Mouse (Mus musculus) cerebellum, adult 2 months (tissue): ENCODE results near the gene Eme2. TPM values are rescaled to one million over a fixed set of nuclear protein-coding genes. Genes with fewer than 3 reads are reported as not detected.
A peak's percentile ranks its signal among the peaks of the same experiment; 100 is the strongest.

Experiments used
- DNase-seq, 2 experiments: peaks; one replicate each; pipeline ENCODE4 v3.0.0; 2021
- H3K27ac ChIP-seq: fragments of 200-500 bp; 2 replicates; pipeline ENCODE4 v1.5.1; 2012; ENCODE audit warnings: low read length, control low read depth, inconsistent platforms; ENCODE audit not compliant: insufficient read depth
- H3K27me3 ChIP-seq: fragments of 200-500 bp; 2 replicates; pipeline ENCODE4 v1.6.1; 2012; ENCODE audit warnings: inconsistent platforms, mild to moderate bottlenecking, low read length, moderate library complexity; ENCODE audit not compliant: control insufficient read depth, insufficient read depth
- H3K4me1 ChIP-seq: fragments of 200-500 bp; 2 replicates; pipeline ENCODE4 v1.6.1; 2011; ENCODE audit warnings: low read length; ENCODE audit not compliant: control insufficient read depth, insufficient read depth
- H3K4me3 ChIP-seq: fragments of 200-500 bp; replicated peaks from 2 replicates; pipeline ENCODE3; 2011; ENCODE audit warnings: mild to moderate bottlenecking, low read depth, low read length, control low read depth; ENCODE audit not compliant: insufficient read depth
- CTCF ChIP-seq: fragments of 200-500 bp; IDR thresholded peaks from 2 replicates; pipeline ENCODE4 v1.5.1; 2011; ENCODE audit warnings: low read depth, mild to moderate bottlenecking, control low read depth, low read length, moderate library complexity, borderline replicate concordance; ENCODE audit not compliant: insufficient read depth
- POLR2A ChIP-seq: fragments of 200-500 bp; IDR thresholded peaks from 2 replicates; pipeline ENCODE4 v1.6.1; 2011; ENCODE audit warnings: low read length, control low read depth, borderline replicate concordance; ENCODE audit not compliant: insufficient read depth
- WGBS: fragments of 180-500 bp; shearing (Covaris S2); methylation state at CpG from one replicate; pipeline ENCODE4 v1.1.7; 2018; 5-methylcytosine and 5-hydroxymethylcytosine counted together
- polyA plus RNA-seq: library from polyadenylated mRNA; depleted of rRNA; stranded (reverse); fragments of >200 nt; gene quantifications from 2 replicates; pipeline ENCODE4 v1.2.3, GENCODE M21; 2012; rRNA removed

The Eme2 gene
- polyA plus RNA-seq, 1 experiment = 62.7 TPM

DNA sequence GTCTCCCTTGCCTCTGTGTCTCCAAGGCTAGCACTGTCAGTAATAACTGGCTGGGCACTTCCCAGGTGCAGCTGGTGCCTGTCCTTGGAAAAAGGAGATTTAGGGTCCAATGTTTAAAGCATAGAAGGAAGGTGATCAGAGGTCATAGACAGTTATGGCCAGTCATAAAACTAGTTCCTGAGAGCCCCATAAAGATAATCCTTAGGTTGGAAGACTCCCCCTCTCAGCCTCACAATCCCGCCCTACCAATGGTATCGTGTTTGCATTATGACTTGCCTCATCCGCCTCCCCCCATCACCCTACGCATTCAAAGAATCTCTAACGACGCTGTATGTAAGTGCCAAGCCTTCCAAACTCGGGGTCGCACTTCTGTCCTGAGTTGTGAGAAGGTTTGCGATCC is 50.4 kb downstream of the Eme2 start:
- WGBS = 66% methylated on average over 9 of the region's 9 CpGs
- Histone ChIP-seq H3K27ac (no peak overlapping the region), H3K4me3 (no peak overlapping the region), H3K4me1 (no peaks in the 10 kb centered on the region), H3K27me3 (no peaks in the 10 kb centered on the region)
- no peak for DNase-seq
- no peak for TF ChIP-seq POLR2A
- TF ChIP-seq CTCF = no peak

DNA sequence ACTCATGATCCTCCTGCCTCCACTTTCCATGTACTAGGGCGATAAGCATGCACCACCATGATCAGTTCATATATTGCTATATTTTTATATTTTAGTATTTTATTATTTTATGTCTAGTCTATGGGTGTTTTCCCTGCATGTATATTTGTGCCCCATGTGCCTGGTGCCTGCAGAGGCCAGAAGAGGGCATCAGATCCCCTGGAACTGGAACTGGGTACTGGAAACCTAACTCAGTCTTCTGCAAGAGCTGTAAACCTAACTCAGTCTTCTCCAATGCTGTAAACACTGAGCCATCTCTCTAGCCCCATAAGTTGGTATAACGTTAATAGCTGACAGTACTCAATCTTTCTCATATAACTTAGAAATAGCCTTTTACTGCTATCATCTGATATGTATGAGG is 52.3 kb downstream of the Eme2 start:
- DNase-seq = no peak
- H3K27me3 ChIP-seq = no peaks in the 10 kb centered on the region
- TF ChIP-seq CTCF (no peak), POLR2A (no peak)
- WGBS = 65% methylated on average over 2 of the region's 2 CpGs
- no peak overlapping the region for H3K27ac ChIP-seq
- H3K4me1 ChIP-seq = no peaks in the 10 kb centered on the region
- H3K4me3 ChIP-seq = no peak overlapping the region

DNA sequence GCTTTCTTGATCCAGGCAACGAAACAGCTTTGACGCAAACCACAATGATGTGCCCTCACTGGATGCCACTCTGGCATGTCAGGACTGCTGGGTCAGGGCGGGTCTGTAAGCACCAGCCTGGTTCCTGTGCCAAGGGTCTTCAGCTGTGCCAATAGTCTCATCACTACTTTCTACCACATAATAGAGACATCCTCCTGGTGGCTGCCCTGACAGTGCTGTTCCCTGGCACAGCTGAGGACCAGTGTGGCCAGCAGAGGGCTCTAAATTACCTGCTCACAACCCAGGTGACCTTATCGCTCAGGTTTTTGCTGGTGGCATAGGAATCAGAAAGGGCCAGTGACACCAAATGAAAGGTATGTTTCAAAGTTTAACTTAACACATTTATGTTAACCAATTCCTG is 53.8 kb downstream of the Eme2 start:
- 39% methylated on average over 4 of the region's 4 CpGs for WGBS

DNA sequence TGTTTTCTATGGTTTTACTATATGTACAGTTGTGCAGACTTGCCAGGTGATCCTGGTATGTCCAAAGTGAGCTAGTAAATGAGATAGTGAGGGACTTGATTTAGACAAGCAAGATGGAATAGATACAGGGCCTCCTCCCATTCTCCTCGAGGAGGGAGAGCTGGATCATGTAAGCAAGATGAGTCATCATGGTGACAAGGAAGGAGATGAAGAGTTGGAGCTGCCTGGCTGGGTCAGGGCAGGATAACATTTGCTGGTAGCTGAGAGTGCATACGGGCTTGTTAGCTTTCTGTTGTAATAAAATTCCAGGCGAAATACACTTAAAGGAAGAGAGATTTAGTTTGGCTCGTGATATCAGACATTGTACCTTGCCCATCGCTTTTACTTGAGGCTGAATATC is 54.5 kb downstream of the Eme2 start:
- no peaks in the 10 kb centered on the region for H3K4me1 ChIP-seq
- no peak overlapping the region for H3K4me3 ChIP-seq
- H3K27me3 ChIP-seq = no peaks in the 10 kb centered on the region
- DNase-seq = no peak
- no peak for TF ChIP-seq CTCF
- TF ChIP-seq POLR2A = no peak
- 67% methylated on average over 5 of the region's 5 CpGs for WGBS
- H3K27ac ChIP-seq = no peak overlapping the region

More for the DNA sequence above, 53.8 kb downstream of the Eme2 start:
- Histone ChIP-seq H3K27ac (no peak overlapping the region), H3K4me3 (no peak overlapping the region), H3K27me3 (no peaks in the 10 kb centered on the region), H3K4me1 (no peaks in the 10 kb centered on the region)
- TF ChIP-seq POLR2A (no peak), CTCF (peak; percentile 70)
- DNase-seq = peak; percentile 51 to 58

DNA sequence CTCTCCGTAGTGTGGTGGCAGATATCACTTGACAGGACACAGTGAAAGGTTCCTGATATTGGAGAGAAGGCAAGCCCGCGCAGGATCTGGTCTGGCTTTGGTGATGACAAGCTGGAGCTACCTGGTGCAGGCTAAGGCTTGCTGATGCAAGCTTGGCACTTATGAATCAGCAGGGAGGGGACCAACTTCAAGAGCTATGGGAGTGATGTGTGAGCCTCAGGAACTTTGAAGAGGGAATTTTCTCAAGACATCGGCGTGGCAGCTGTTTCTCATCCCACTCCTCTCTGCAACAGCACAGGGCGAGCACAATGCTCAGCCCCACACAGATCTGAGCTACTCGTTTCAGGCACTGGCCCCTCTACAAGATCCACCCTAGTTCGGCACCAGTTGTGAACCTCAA is 55.0 kb downstream of the Eme2 start, which contains the start of gene Hagh:
Gene Hagh, plus strand, starts transcription at position 302 of the 400 bp plus-strand sequence.
- no peaks in the 10 kb centered on the region for H3K4me1 ChIP-seq
- no peak for DNase-seq
- WGBS = 68% methylated on average over 8 of the region's 8 CpGs
- TF ChIP-seq POLR2A (no peak), CTCF (no peak)
- H3K4me3 ChIP-seq = no peak within 1 kb of the TSS
- no peak within 1 kb of the TSS for H3K27ac ChIP-seq
- no peaks in the 10 kb centered on the region for H3K27me3 ChIP-seq

Other genes starting within 250 kb of the Eme2 start
- 140 and 146 TPM in 2 replicates for gene Slc9a3r2, start 244.8 kb downstream of the Eme2 start, polyA plus RNA-seq
- not detected in 2 replicates for gene Npw, start 236.6 kb downstream of the Eme2 start, polyA plus RNA-seq
- 92.6 and 98.6 TPM in 2 replicates for gene Zfp598, start 225.4 kb downstream of the Eme2 start, polyA plus RNA-seq
- 130 and 132 TPM in 2 replicates for gene Syngr3, start 205.1 kb downstream of the Eme2 start, polyA plus RNA-seq
- 26.7 and 30.9 TPM in 2 replicates for gene Gfer, start 198.9 kb downstream of the Eme2 start, polyA plus RNA-seq
- gene Noxo1, start 198.9 kb downstream of the Eme2 start, polyA plus RNA-seq = 7.3 and 7.4 TPM in 2 replicates
- 60.6 and 62.4 TPM in 2 replicates for gene Tbl3, start 187.4 kb downstream of the Eme2 start, polyA plus RNA-seq
- gene Rnf151, start 177.0 kb downstream of the Eme2 start, polyA plus RNA-seq = 0.18 and 0.57 TPM in 2 replicates
- 577 and 621 TPM in 2 replicates for gene Rps2, start 177.0 kb downstream of the Eme2 start, polyA plus RNA-seq
- 548 and 613 TPM in 2 replicates for gene Ndufb10, start 170.6 kb downstream of the Eme2 start, polyA plus RNA-seq
- 0.67 and 0.70 TPM in 2 replicates for gene Rpl3l, start 167.3 kb downstream of the Eme2 start, polyA plus RNA-seq
- gene Msrb1, start 158.4 kb downstream of the Eme2 start, polyA plus RNA-seq = 63.3 and 66.8 TPM in 2 replicates
- gene Hs3st6, start 142.1 kb downstream of the Eme2 start, polyA plus RNA-seq = 0.80 and 1.0 TPM in 2 replicates
- gene Meiob, start 90.8 kb downstream of the Eme2 start, polyA plus RNA-seq = not detected in 2 replicates
- gene Hagh, start 54.9 kb downstream of the Eme2 start, polyA plus RNA-seq = 195 and 209 TPM in 2 replicates
- 31.1 and 33.4 TPM in 2 replicates for gene Fahd1, start 44.7 kb downstream of the Eme2 start, polyA plus RNA-seq
- gene Igfals, start 29.1 kb downstream of the Eme2 start, polyA plus RNA-seq = 0.11 and 0.27 TPM in 2 replicates
- gene Nubp2, start 8.7 kb downstream of the Eme2 start, polyA plus RNA-seq = 36.4 and 39.0 TPM in 2 replicates
- 124 and 138 TPM in 2 replicates for gene Spsb3, start 8.4 kb downstream of the Eme2 start, polyA plus RNA-seq
- 147 and 149 TPM in 2 replicates for gene Mrps34, start within 50 bp of the Eme2 start, polyA plus RNA-seq
- gene Nme3, start 1.4 kb upstream of the Eme2 start, polyA plus RNA-seq = 99.0 and 109 TPM in 2 replicates
- gene Mapk8ip3, start 41.9 kb upstream of the Eme2 start, polyA plus RNA-seq = 358 and 363 TPM in 2 replicates
- gene Jpt2, start 65.6 kb upstream of the Eme2 start, polyA plus RNA-seq = 10.6 and 12.3 TPM in 2 replicates
- gene Cramp1l, start 120.7 kb upstream of the Eme2 start, polyA plus RNA-seq = 19.8 and 21.3 TPM in 2 replicates
- 18.0 and 19.2 TPM in 2 replicates for gene Ift140, start 121.0 kb upstream of the Eme2 start, polyA plus RNA-seq
- 20.4 and 22.8 TPM in 2 replicates for gene Tmem204, start 188.5 kb upstream of the Eme2 start, polyA plus RNA-seq
- 39.5 and 43.7 TPM in 2 replicates for gene Telo2, start 220.9 kb upstream of the Eme2 start, polyA plus RNA-seq
- gene Ptx4, start 225.7 kb upstream of the Eme2 start, polyA plus RNA-seq = 0.11 TPM in 1 of 2 replicates, not detected in the other
- gene Clcn7, start 238.3 kb upstream of the Eme2 start, polyA plus RNA-seq = 50.3 and 52.7 TPM in 2 replicates